Mouse (Mus musculus): ENCODE measurements around the gene Ppp1r26.
"Not testable (repeated sequence)": the region's sequence is repeated elsewhere in the genome, so short reads cannot be mapped to it uniquely, and the experiment has no call there.

The Ppp1r26 gene

GRCm38 (mm10) chr2:28445082-28445481 is 1.5 kb upstream of the Ppp1r26 start:
- in situ Hi-C loops (cut with MboI, MseI): no loop called here

DNA sequence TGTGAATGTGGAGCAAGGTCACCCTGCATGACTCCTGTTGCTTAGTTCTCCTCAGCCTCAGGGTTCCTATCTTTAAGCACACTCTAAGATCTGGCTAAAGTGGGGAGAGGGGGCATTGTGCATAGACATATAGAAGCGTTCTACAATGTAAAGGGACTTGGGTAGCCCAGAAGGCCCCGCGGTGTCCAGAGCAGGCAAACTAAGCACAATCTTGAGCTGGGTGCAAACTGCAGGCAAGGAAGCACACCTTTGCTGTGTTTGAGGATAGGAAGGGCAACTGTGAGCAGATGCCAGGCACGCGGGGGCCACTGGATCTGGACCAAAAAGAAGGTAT is 452 bp upstream of the Ppp1r26 start:
- in situ Hi-C loops (cut with MboI, MseI): no loop called here

DNA sequence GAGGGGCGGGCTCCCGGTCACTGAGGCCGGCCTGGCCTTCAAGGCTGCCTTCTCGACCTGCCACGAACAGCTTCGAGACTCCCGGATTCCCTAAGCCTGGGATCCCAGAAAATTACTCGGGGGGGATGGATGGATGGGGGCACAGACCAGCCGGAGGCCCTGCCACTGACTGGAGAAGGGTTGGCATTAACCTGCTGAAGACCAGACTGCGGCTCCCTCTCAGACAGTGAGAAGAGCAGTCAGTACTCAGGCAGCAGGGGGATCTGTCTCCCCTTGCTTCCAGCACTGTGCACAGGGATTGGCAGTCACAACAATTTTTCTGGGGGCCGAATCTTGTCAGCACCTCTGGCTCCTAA is 693 bp downstream of the Ppp1r26 start:
- in situ Hi-C loops (cut with MboI, MseI): no loop called here

- in situ Hi-C loops (cut with MboI, MseI): no loop called here
These were observed 5.1 kb downstream of the Ppp1r26 start for GRCm38 (mm10) chr2:28451663-28452062.

DNA sequence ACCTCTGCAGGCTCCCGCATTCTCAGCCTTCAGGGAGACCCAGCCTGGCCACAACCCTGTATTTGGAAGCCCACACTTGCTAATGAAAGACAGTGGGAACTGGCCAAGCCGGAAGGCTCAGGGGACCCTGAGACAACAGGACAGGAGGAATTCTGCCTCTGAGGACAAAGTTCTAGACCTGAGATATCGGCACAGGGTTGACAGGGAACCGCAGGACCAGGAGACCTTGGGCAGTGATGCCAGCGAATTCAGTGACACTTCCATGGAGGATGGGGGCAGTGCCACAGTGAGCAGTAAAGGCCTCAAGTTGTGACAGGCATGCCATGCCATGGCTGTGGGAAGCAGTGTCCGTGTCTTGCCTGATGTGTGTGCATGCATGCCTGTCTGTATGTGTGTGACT is 6.9 kb downstream of the Ppp1r26 start:
- in situ Hi-C loops (cut with MboI, MseI): no loop called here

DNA sequence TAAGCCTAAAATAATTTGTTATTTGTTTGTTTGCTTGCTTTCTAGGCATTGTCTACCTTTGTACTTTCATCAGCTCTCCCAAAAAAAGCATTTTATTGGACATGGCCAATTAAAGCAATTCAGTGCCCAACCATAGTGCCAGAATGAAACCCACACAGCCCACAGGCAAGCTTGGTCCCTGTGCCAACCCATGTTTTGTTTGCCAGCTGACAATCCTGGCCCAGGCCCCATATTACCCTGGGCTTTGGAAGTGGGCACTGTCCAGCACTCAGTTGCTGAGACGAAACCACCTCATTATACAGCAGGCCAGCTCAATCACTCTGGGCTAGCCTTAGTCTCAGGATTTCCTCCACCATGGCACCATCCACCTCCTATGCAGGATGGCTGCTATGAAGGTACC is 10.0 kb downstream of the Ppp1r26 start:
- in situ Hi-C loops (cut with MboI, MseI): no loop called here

DNA sequence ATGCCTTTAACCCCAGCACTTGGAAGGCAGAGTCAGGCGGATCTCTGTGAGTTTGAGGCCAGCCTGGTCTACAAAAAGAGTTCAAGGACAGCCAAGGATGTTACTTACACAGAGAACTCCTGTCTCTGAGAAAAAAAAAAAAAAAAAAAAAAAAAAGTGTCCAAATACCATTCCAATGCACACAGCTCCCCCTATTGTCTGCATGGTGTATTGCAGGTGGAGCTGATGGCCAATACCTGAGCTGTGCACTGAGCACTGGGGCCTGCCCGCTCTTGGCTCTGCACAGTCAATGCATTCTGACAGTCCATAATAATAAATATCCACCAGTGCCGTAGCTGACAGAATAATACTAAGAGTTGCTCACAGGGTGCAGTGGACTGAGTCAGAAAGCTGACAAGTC is 17.3 kb downstream of the Ppp1r26 start:
- in situ Hi-C loops (cut with MboI, MseI): no loop called here

DNA sequence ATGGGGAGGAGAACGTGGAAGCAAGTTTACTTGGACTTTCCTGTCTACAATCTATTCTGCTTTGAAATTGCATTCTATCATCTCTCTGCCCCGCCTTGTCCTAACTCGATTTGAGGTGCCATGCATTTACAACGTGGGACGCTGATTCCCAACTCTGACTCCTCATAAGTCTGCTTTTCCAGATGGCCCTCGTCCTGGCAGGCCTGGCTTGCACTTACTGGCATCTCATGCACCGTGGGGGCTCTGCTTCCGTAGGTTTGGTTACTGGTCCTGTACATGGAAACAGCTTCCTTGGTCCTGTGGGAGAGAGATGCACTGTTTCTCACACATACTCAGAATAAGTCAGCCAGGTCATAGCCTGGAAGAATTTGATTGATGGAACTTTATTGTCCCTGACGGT is 18.3 kb downstream of the Ppp1r26 start:
- in situ Hi-C loops (cut with MboI, MseI): no loop called here

DNA sequence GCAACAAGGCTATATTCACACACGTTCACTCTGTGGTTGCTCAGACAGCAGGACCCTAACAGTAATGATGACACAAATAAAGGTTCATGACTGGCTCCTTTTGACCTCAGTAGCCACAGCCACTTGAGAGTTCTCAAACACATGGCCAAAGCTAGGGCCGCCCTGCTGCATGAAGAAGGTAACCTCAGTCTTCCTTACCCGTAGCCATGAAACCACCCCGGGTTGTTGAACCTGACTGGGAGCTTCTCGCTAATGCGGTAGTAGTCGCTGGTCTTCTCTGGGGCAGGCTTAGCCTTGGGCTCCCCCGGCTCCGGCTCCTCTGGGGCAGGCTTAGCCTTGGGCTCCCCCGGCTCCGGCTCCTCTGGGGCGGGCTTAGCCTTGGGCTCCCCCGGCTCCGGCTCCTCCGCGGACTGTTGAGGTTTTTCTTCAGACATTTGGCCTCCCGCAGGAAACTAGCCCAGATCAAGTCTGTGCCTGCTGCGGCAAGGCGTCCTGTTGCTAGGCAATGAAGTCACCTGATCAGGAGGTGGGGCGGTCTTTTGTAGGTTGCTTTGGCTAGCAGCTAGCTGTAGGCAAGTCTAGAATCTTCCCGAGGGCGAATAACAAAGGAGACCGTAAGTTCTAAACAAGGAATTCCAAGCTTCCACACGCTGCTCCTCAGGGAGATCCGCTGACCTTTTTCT is 19.4 kb downstream of the Ppp1r26 start, which contains the start of gene 1700007K13Rik:
1700007K13Rik (minus strand) TSS at position 497 of the 683 bp plus-strand sequence.
- in situ Hi-C loops (cut with MboI, MseI): no loop called here

GRCm38 (mm10) chr2:28467860-28468485 is 21.4 kb downstream of the Ppp1r26 start, which contains the start of gene Mrps2:
TSS of gene Mrps2 (plus strand) at chr2:28468066.
- in situ Hi-C loops (cut with MboI, MseI): no loop called here

- in situ Hi-C loops (cut with MboI, MseI): no loop called here
These were observed 22.1 kb downstream of the Ppp1r26 start for GRCm38 (mm10) chr2:28468486-28469225.

- in situ Hi-C loops (cut with MboI, MseI): no loop called here
These were observed 22.9 kb downstream of the Ppp1r26 start for GRCm38 (mm10) chr2:28469461-28469860.

DNA sequence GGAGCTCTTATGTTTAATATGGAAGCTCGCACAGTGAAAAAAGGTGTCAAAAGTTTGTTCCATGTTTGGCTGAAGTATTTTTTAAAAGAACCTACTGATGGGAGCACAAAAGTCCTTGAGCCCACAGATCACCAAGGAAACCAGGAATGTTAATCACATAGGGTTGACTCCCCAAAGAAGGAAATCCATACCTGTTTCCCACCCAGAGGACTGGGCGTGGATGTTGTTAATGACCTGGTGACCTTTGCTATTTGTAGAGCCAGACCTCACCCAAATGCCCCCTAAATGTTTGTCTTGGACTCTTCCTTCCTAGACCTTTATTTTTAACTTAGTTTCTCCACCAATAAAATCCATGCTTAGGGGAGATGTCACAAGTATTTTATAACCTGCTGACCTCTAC is 24.0 kb downstream of the Ppp1r26 start:
- in situ Hi-C loops (cut with MboI, MseI): no loop called here

DNA sequence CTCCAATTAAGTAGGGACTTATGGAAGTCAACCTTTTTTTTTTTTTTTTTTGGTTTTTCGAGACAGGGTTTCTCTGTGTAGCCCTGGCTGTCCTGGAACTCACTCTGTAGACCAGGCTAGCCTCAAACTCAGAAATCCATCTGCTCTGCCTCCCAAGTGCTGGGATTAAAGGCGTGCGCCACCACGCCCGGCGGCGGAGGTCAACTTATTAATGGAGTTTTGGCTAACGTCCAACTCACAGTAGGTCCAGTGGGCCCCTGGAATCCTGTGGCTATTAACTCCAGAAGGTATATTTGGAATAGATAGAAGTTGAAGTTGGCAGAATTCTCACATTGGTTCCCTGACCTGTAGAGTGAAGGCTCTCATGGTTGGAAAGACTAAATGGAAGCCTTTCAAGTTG is 25.4 kb downstream of the Ppp1r26 start:
- in situ Hi-C loops (cut with MboI, MseI): not testable (repeated sequence)

DNA sequence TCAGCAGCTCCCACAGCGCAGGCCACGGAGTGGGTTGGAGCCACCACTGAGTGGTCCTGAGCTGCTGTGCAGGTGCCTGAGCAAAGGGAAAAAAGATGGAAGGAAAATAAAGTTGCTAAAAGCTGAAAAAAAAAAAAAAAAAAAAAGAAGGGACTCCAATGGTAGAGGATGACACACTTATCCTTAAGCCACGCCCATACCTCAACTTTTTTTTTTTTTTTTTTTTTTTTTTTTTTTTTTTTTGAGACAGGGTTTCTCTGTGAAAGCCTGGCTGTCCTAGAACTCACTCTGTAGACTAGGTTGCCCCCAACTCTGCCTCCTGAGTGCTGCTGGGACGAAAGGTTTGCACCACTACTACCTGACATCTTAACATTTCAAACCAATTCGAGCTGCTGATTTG is 31.4 kb downstream of the Ppp1r26 start:
- in situ Hi-C loops (cut with MboI, MseI): not testable (repeated sequence)

DNA sequence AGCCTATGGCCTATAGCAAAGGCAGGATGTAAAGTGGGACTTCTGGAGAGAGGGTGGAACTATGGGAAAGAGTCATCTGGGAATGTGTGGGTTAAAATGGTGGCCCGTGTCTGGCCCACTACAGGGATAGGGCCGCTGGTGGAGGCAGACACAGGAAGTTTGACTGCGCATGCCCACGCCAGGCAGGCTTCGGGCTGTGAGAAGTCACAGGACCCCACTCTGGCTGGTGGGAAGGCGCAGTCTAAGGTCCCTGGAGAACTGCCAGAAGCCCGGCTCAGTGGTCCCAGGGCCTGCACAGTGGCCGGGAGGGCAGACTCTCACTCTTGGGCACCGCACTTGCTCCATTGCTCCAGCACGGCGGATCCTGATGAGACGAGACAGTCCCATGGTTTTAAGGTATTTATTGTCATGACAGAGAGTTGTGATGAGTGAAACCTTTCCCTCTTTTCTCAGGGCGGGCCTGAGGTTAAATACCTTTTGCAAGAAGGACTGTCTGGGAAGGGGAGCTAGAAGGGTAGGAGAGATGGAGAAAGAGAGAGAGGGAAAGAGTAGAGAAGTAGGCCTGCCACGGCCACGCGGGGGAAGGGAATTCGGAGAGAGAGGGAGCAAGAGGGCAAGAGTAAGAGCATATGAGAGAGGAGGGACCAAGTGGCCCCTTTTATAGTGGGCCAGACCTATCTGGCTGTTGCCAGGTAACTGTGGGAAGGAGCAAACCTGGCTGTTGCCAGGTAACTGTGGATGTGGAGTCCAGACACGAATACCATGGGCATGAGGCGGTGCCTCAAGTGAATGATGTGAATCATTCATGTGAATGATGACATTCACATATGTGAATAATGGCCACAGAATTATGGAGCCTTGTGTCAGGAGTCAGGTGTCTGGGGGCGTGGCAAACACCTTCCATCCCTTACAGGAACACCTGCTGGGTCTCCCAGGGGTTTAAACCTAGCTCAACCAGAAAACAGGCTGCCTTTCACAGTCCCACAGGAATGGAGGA is 32.9 kb downstream of the Ppp1r26 start:
- in situ Hi-C loops (cut with MboI, MseI): no loop called here

- in situ Hi-C loops (cut with MboI, MseI): no loop called here
These were observed 37.3 kb downstream of the Ppp1r26 start for GRCm38 (mm10) chr2:28483861-28484260.

DNA sequence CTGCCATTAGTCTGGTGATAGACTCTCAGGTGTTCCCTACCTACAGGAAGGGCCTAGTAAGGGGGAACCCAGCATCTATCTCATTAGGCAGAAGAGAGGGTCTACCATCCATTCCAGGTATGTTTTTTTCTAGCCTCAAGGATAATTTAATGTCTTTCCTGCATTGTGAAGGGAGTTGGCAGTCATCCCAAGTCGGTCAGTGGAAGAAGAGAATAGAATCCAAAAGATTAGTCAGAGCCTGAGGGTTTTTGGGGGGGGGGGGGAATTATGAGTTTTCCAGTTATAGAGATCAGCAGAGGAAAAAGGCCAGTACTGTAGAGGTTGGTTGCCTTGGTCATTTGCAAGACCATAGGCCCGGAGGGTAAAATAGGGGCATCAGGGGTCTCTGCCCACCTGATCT is 47.9 kb downstream of the Ppp1r26 start:
- in situ Hi-C loops (cut with MboI, MseI): no loop called here

DNA sequence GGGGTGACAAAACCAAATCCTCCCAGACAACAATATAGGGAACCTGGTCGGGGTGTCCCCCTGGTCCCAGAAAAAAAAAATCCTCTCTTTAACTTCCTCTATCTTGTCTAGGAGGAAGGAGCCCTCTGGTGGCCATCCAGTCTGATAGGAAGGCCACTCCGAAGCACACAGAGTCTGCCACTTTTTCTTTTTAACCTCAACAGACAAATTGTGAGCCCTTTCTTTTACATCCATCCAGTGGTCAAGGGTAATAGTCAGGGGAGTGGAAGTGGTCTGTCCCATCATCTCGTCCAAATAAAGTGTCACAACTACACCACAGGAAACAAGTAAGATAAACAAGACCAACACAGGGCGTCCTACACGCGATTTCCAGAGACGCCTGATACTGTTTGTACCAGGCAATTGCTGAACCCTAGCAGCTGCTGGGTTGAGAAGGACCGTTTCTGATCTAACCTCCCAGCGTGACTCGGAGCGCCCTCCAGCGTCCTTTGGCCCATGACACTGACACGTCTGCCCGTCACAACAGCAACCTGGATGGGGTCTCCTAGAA is 48.7 kb downstream of the Ppp1r26 start:
- in situ Hi-C loops (cut with MboI, MseI): no loop called here

GRCm38 (mm10) chr2:28495801-28496595 is 49.4 kb downstream of the Ppp1r26 start:
- in situ Hi-C loops (cut with MboI, MseI): no loop called here

DNA sequence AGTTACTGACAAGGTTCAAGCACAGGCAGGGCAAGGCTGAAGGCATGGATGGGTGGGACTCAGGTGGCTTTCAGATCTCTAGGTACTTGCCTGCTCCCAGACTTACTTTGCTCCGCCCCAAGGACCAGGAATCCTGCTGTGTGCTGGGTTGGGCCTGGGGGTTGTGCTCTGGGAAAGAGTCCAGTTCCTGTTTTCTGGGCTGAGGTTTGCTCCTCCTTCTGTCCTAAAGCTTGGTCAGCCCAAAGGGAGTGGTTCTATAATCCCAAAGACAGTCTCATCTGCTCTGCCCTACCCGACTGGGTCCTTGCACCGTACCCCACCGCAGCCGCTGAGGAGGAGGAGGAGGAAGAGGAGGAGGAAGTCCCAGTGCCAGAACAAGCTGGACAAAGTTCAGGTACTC is 50.1 kb downstream of the Ppp1r26 start, which contains the start of gene Gbgt1:
Gbgt1 (plus strand) TSS at position 221 of the 400 bp plus-strand sequence.
- in situ Hi-C loops (cut with MboI, MseI): no loop called here
